Mouse (Mus musculus) kidney, postnatal 0 days (tissue): ENCODE results near the gene Aldh4a1. TPM values are rescaled to one million over a fixed set of nuclear protein-coding genes. Genes with fewer than 3 reads are reported as not detected.

Experiments
- ATAC-seq: fragments of 200-750 bp; cut with Nextera tagmentation; replicated peaks from 2 replicates; pipeline ENCODE4 v1.8.0; 2017; ENCODE audit warnings: low read depth, moderate number of reproducible peaks, moderate TSS enrichment, moderate library complexity; ENCODE audit not compliant: low FRiP score
- DNase-seq: peaks from one replicate; pipeline ENCODE4 v3.0.0-alpha.2; 2016; ENCODE audit warnings: low spot score
- H3K27ac ChIP-seq: fragments of 300-500 bp; sonication (generic); 2 replicates; pipeline ENCODE4 v1.5.1; 2014; ENCODE audit warnings: mild to moderate bottlenecking
- H3K27me3 ChIP-seq: fragments of 300-500 bp; sonication (generic); 2 replicates; pipeline ENCODE4 v1.6.1; 2014; ENCODE audit warnings: low read length, mixed read lengths; ENCODE audit not compliant: insufficient read depth
- H3K36me3 ChIP-seq: fragments of 300-500 bp; sonication (generic); 2 replicates; pipeline ENCODE4 v1.6.1; 2014; ENCODE audit warnings: low read length, mixed read lengths; ENCODE audit not compliant: insufficient read depth
- H3K4me1 ChIP-seq: fragments of 300-500 bp; sonication (generic); replicated peaks from 2 replicates; pipeline ENCODE4 v1.6.1; 2014; ENCODE audit warnings: antibody characterized with exemption, low read length, mixed read lengths; ENCODE audit not compliant: insufficient read depth
- H3K4me2 ChIP-seq: fragments of 300-500 bp; sonication (generic); 2 replicates; pipeline ENCODE4 v1.6.1; 2014; ENCODE audit warnings: mild to moderate bottlenecking, low read length, moderate library complexity, mixed read lengths
- H3K4me3 ChIP-seq: fragments of 300-500 bp; sonication (generic); replicated peaks from 2 replicates; pipeline ENCODE4 v1.5.1; 2014; ENCODE audit warnings: low read depth, low read length
- H3K9ac ChIP-seq: fragments of 300-500 bp; sonication (generic); 2 replicates; pipeline ENCODE4 v1.6.1; 2014; ENCODE audit warnings: low read depth, low read length
- H3K9me3 ChIP-seq: fragments of 300-500 bp; sonication (generic); replicated peaks from 2 replicates; pipeline ENCODE4 v1.6.1; 2016; ENCODE audit warnings: low read length, inconsistent platforms, mixed read lengths
- CTCF ChIP-seq: IDR thresholded peaks from 2 replicates; pipeline ENCODE4 v1.5.1; 2016; ENCODE audit warnings: antibody characterized with exemption, low read depth, mild to moderate bottlenecking, moderate library complexity
- WGBS: fragments of 180-500 bp; shearing (Covaris S2); extraction: QIAGEN DNeasy Blood & Tissue Kit; methylation state at CpG from one replicate; pipeline ENCODE4 v1.1.7; 2014; 5-methylcytosine and 5-hydroxymethylcytosine counted together
- polyA plus RNA-seq: library from polyadenylated mRNA; unstranded; fragments of >200 nt; fragmentation: Nextera tagmentation; extraction: Ambion mirVana; gene quantifications from 2 replicates; pipeline ENCODE4 v1.2.1, GENCODE M21; 2015

Aldh4a1 gene
- polyA plus RNA-seq, 1 experiment from 2014 or later = 91.0 TPM

DNA sequence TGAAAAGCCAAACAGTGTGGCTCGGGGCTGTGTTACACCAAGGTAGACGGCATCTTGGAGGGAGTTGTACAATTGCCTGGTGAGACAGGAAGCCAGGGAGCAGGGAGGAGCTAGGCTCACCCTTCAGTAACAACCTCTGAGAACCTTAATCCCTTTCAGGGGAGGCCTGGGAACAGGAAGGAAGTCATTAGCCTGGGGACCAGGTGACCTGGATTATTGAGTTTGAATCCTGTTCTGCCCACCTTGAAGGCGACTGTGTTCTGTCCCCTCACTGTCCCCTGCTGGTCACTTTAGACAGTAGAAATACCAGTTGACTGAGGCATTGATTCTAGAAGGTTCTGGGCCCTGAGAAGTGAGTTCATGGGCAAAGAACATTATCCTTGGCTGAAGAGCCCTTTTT is 28.6 kb upstream of the Aldh4a1 start:
- TF ChIP-seq CTCF = peak; percentile 61
- Histone ChIP-seq H3K4me3 (no peak overlapping the region), H3K27me3 (no peaks in the 10 kb centered on the region), H3K4me2 (no peak overlapping the region), H3K9me3 (no peaks in the 10 kb centered on the region), H3K36me3 (no peaks in the 10 kb centered on the region), H3K27ac (peak overlapping the region; percentile 47; the same call in 1 of the 2 replicates), H3K4me1 (peaks cover 49% of the 10 kb centered on the region), H3K9ac (no peak overlapping the region)
- WGBS = 44% methylated on average over 3 of the region's 3 CpGs
- DNase-seq (no peak), ATAC-seq (no peak)

DNA sequence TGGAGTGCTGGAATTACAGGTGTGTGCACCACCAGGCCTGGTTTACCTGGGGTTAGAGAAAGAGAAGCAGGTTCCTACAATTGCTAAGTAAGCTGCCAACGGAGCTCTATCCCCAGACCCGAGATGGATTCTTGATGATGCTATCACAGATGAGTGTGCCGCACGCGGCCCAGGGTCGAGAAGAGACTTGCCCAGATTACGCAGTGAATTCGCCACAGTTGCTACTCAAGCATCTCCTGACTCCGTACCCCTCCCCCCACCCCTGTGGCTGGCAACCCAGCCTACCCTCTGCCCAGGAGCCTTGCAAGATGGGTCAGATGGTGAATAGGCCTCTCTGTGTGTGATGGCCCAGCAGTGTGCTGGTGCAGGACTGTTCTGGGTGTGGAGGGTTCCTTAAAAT is 26.0 kb upstream of the Aldh4a1 start:
- WGBS = 42% methylated on average over 9 of the region's 9 CpGs
- Histone ChIP-seq H3K27ac (peak overlapping the region; percentile 92; the same call in 1 of the 2 replicates), H3K9me3 (no peaks in the 10 kb centered on the region), H3K27me3 (no peaks in the 10 kb centered on the region), H3K36me3 (no peaks in the 10 kb centered on the region), H3K4me3 (no peak overlapping the region), H3K4me2 (no peak overlapping the region), H3K9ac (no peak overlapping the region), H3K4me1 (peaks cover 47% of the 10 kb centered on the region)
- DNase-seq (no peak), ATAC-seq (no peak)
- no peak for TF ChIP-seq CTCF

DNA sequence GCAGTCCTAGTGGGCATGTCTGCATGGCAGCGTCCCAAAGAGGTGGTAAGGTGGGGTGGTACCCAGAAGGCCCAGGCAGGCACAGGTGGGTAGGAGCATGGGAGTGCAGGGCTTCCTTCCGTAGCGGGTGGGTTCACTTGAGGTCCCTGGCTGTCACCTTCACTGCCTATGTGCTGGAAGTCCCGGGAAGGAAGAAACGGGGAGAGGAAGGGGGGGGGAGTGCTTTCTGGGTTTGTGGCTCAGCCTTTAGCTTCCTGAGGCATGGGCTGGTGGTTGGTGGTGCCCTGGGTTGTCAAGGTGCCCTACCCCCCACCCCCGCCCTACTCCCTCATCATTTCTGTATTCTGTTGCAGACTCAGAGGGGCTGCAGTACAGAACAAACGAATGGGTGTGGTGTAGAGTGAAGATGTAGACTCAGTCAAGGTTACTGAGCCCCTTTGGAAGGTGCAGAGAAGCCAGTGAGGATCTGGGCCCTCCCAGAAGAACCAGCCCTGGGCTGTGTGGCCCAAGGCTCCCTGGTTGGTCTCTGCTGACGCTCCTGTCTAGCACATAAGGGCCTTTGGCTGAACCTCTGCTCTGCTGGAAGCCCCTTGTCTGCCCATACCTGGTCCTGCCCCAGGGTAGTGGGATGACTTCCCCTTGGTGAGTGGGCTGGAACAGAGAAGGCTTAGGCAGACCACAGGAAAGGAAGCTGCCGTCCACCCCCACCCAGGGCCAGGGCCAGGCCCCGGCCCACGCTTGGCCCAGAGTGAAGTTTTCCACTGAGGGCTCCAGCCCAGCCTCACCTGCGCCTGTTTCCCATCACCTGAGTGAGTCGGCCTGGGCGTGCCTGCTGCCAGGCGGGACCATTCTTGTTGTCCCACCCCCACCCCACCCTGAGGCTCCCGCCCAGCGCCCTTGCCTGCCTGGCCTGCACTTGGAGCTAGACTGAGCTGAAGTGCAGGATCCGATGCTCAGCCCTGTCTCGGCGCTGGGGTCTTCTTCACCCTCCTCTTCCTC is 25.1 kb upstream of the Aldh4a1 start:
- Histone ChIP-seq H3K4me3 (no peak overlapping the region), H3K27me3 (no peaks in the 10 kb centered on the region), H3K4me1 (peaks cover 53% of the 10 kb centered on the region), H3K9me3 (no peaks in the 10 kb centered on the region), H3K9ac (0 out of 2 replicates have a peak overlapping the region, but pooled peaks have one; percentile 19), H3K4me2 (peak overlapping the region; percentile 49; the same call in 1 of the 2 replicates), H3K36me3 (no peaks in the 10 kb centered on the region), H3K27ac (peak overlapping the region; percentile 92)
- DNase-seq (no peak), ATAC-seq (no peak)
- TF ChIP-seq CTCF = no peak
- WGBS = 39% methylated on average over 20 of the region's 20 CpGs

DNA sequence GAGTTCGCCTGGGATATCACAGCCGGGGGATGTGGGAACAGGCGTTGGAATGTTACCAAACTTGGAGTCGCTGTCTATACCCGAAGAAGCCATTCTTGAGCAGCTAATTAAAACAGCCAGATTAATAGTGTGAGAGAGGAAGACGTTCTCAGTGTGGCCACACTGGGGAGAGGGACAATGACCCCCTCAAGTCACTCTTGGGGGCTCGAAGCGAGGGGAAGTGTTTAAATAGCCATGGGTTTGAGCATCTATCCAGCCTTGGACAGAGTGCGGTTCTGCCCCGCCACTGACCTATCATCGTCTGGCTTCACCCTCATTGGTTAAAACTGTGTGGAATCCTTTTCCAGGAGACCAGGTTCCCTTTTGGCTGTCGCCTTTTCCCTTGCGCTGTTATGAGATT is 24.3 kb upstream of the Aldh4a1 start:
- H3K4me1 ChIP-seq = peaks cover 51% of the 10 kb centered on the region
- H3K27ac ChIP-seq = peak overlapping the region; percentile 92
- no peaks in the 10 kb centered on the region for H3K36me3 ChIP-seq
- no peak for TF ChIP-seq CTCF
- H3K9me3 ChIP-seq = no peaks in the 10 kb centered on the region
- H3K4me3 ChIP-seq = no peak overlapping the region
- DNase-seq (no peak), ATAC-seq (no peak)
- H3K4me2 ChIP-seq = peak overlapping the region; percentile 49
- H3K27me3 ChIP-seq = no peaks in the 10 kb centered on the region
- H3K9ac ChIP-seq = 0 out of 2 replicates have a peak overlapping the region, but pooled peaks have one; percentile 19
- WGBS = 21% methylated on average over 13 of the region's 13 CpGs

DNA sequence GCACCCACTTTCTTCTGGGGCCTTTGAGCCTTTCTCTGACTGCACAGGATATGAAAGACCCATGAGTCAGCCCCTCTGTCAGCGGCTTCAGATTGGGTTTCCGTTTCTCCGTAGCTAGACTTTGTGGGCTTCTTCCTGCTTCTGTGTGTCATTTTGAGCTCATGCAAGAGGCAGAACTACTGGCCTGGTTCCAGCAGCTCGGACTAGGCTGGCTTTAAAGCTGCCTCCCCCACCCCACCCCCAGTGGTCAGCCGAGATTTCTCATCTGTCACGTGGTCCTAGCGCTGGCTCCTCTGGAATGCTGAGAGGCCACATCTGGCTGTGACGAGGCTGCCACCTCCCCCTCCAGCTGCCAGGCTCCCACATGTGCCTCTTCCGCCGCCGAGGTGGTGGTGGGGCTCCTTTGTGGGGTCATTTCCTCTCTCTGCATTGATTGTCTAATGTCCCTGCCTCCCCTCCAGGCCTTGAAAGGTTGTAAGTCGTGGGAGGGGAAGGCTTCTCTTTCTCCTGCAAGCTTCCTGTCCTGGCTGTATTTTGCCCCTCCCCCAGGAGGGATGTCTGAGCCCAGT is 23.6 kb upstream of the Aldh4a1 start:
- H3K27me3 ChIP-seq = no peaks in the 10 kb centered on the region
- no peaks in the 10 kb centered on the region for H3K9me3 ChIP-seq
- H3K36me3 ChIP-seq = no peaks in the 10 kb centered on the region
- peak; percentile 30; the same call in 1 of the 2 replicates for TF ChIP-seq CTCF
- under 1% methylated on average over 12 of the region's 12 CpGs for WGBS
- peak overlapping the region; percentile 16; the same call in 1 of the 2 replicates for H3K4me3 ChIP-seq
- peak overlapping the region; percentile 49 for H3K4me2 ChIP-seq
- peak overlapping the region; percentile 92 for H3K27ac ChIP-seq
- DNase-seq (peak; percentile 98), ATAC-seq (peak; percentile 88)
- peaks cover 51% of the 10 kb centered on the region for H3K4me1 ChIP-seq
- peak overlapping the region; percentile 37; the same call in 1 of the 2 replicates for H3K9ac ChIP-seq
